Mouse (Mus musculus) frontal cortex, adult (tissue): Measurements from ENCODE around the gene Stil.
"Not testable (repeated sequence)": the region's sequence is repeated elsewhere in the genome, so short reads cannot be mapped to it uniquely, and the experiment has no call there.

Experiments
- ATAC-seq: cut with Nextera tagmentation; 2 replicates; pipeline ENCODE4 v1.9.2; 2017; ENCODE audit warnings: mild to moderate bottlenecking, moderate library complexity, mixed read lengths; ENCODE audit not compliant: low TSS enrichment

Gene Stil

GRCm38 (mm10) chr4:114999773-115000428 lies at the start of gene Stil:
Stil (plus strand) TSS chr4:115000159.
- ATAC-seq: peak; percentile 100

GRCm38 (mm10) chr4:114953172-114953571 lies 46.8 kb upstream of the Stil start:
- no peak for ATAC-seq

GRCm38 (mm10) chr4:114957403-114957802 lies 42.6 kb upstream of the Stil start:
- ATAC-seq: no peak

GRCm38 (mm10) chr4:114958231-114958630 lies 41.7 kb upstream of the Stil start:
- peak; percentile 47 for ATAC-seq

- no peak for ATAC-seq
Observed at GRCm38 (mm10) chr4:114958786-114959185, 41.2 kb upstream of the Stil start.

GRCm38 (mm10) chr4:114959533-114959932 lies 40.4 kb upstream of the Stil start:
- no peak for ATAC-seq

GRCm38 (mm10) chr4:114960881-114961280 lies 39.1 kb upstream of the Stil start:
- ATAC-seq: not testable (repeated sequence)

- ATAC-seq: no peak
Observed at GRCm38 (mm10) chr4:114970736-114971135, 29.2 kb upstream of the Stil start.

GRCm38 (mm10) chr4:114973229-114973740 lies 26.7 kb upstream of the Stil start:
- no peak for ATAC-seq

GRCm38 (mm10) chr4:114982619-114983018 lies 17.3 kb upstream of the Stil start:
- no peak for ATAC-seq

- ATAC-seq: no peak
Observed at GRCm38 (mm10) chr4:114983020-114983419, 16.9 kb upstream of the Stil start.

GRCm38 (mm10) chr4:114986211-114986590 lies 13.8 kb upstream of the Stil start:
- ATAC-seq: peak; percentile 12; the same call in 1 of the 2 replicates

- ATAC-seq: peak; percentile 92
Observed at GRCm38 (mm10) chr4:114986591-114987432, 13.1 kb upstream of the Stil start, which contains the start of gene Cmpk1. Cmpk1 (minus strand) TSS chr4:114987241.

GRCm38 (mm10) chr4:114994218-114994617 lies 5.7 kb upstream of the Stil start:
- ATAC-seq: no peak

GRCm38 (mm10) chr4:114997051-114997450 lies 2.9 kb upstream of the Stil start:
- no peak for ATAC-seq

GRCm38 (mm10) chr4:114999445-114999772 lies 550 bp upstream of the Stil start:
- no peak for ATAC-seq

- ATAC-seq: no peak
Observed at GRCm38 (mm10) chr4:115000429-115000795, 453 bp downstream of the Stil start.

- ATAC-seq: no peak
Observed at GRCm38 (mm10) chr4:115014276-115014675, 14.3 kb downstream of the Stil start.

GRCm38 (mm10) chr4:115019997-115020396 lies 20.0 kb downstream of the Stil start:
- ATAC-seq: peak; percentile 91

GRCm38 (mm10) chr4:115035043-115035442 lies 35.1 kb downstream of the Stil start:
- no peak for ATAC-seq

GRCm38 (mm10) chr4:115038242-115038641 lies 38.3 kb downstream of the Stil start:
- peak; percentile 85 for ATAC-seq

- ATAC-seq: no peak
Observed at GRCm38 (mm10) chr4:115045621-115046020, 45.7 kb downstream of the Stil start.

- no peak for ATAC-seq
Observed at GRCm38 (mm10) chr4:115047750-115048149, 47.8 kb downstream of the Stil start.
